Mouse (Mus musculus) embryo, embryonic 11 days (tissue): ENCODE measurements around the gene Hist1h2ab.
"Not testable (repeated sequence)": the region's sequence is repeated elsewhere in the genome, so short reads cannot be mapped to it uniquely, and the experiment has no call there.

Source experiments
- DNase-seq: peaks from one replicate; pipeline ENCODE4 v3.0.0-alpha.2; 2015

Gene Hist1h2ab

DNA sequence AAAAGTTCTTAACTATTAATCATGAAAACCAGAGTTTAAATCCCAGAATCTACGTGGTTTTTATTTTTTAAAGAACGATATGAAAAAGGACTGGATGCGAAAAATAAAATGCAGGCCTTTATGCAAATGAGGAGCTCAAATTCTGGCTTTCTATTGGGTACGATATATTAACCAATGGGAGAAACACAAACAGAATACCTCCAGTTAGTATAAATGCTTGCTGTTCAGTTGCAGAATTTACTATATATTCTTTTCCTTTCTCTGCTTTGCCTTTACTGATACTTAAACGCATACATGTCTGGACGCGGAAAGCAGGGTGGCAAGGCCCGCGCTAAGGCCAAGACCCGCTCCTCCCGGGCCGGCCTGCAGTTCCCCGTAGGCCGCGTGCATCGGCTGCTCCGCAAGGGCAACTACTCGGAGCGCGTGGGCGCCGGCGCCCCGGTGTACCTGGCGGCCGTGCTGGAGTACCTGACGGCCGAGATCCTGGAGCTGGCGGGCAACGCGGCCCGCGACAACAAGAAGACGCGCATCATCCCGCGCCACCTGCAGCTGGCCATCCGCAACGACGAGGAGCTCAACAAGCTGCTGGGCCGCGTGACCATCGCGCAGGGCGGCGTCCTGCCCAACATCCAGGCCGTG, at the start of gene Hist1h2ab:
Gene Hist1h2ab (plus strand): TSS at position 288 of the 639 bp plus-strand sequence.
- peak; percentile 88 for DNase-seq

GRCm38 (mm10) chr13:23702220-23702619, 48.7 kb upstream of the Hist1h2ab start:
- no peak for DNase-seq

GRCm38 (mm10) chr13:23702801-23703200, 48.1 kb upstream of the Hist1h2ab start:
- not testable (repeated sequence) for DNase-seq

GRCm38 (mm10) chr13:23705751-23706356, 45.1 kb upstream of the Hist1h2ab start:
- no peak for DNase-seq

- DNase-seq = no peak
Measured at GRCm38 (mm10) chr13:23706771-23707170, 44.2 kb upstream of the Hist1h2ab start.

- no peak for DNase-seq
Measured at GRCm38 (mm10) chr13:23708041-23708440, 42.9 kb upstream of the Hist1h2ab start.

DNA sequence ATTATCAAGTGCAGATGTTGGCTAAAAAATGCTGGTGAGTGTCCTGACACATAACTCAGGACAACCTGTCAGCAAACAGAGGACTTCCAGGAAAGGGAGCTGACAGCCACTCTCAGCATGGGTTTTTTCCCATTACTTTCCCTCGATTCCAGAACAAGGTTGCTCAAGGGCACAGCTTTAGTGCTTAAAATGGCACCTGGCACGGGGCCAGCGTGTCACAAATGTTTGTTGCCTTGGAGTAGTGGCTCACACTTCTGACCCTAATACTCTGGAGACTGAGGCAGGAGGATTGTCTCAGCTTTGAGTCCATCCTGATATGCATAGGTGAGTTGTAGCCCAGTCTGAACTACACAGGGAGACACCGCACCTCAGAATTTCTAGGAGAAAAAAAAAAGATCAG, 42.3 kb upstream of the Hist1h2ab start:
- DNase-seq = no peak

- peak; percentile 37 for DNase-seq
Measured at GRCm38 (mm10) chr13:23709714-23710373, 41.1 kb upstream of the Hist1h2ab start.

DNA sequence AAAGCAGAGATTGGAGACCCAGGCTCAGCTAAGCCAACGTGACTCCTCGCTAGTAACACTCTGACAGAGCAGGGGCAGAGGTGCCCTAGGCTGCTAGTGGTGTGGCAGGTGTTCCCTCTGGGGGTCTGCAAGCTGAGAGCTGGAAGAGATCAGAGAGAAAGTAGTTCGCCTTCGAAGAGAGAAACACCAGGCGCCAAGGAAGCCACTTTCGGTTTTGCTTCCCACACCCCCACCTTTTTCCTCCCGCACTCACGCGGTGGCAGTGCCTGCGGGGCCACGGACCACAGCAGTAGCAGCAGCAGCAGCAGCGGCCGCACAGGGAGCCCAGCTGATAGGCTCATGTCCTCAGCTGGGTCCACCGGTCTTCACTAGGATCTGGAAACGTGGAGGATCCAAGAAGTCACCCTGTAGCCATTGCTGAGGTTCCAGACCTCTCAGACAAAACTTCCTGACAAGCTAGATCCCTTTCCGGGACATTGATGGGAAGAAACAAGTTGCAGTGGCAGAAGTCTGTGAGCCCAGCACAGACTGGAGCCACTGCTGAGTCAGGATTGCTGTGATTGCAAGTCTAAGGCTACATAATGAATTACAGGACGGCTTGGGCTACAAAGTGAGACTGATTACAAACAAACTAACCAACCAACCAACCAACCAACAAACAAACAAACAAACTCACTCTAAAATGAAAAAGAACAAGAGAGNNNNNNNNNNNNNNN, 40.4 kb upstream of the Hist1h2ab start, which contains the start of gene Hfe:
Gene Hfe (minus strand): TSS at position 481 of the 716 bp plus-strand sequence.
- DNase-seq = peak; percentile 67

GRCm38 (mm10) chr13:23716261-23717042, 34.5 kb upstream of the Hist1h2ab start:
- no peak for DNase-seq

GRCm38 (mm10) chr13:23717176-23717575, 33.8 kb upstream of the Hist1h2ab start:
- no peak for DNase-seq

- not testable (repeated sequence) for DNase-seq
Measured at GRCm38 (mm10) chr13:23717593-23718245, 33.2 kb upstream of the Hist1h2ab start.

DNA sequence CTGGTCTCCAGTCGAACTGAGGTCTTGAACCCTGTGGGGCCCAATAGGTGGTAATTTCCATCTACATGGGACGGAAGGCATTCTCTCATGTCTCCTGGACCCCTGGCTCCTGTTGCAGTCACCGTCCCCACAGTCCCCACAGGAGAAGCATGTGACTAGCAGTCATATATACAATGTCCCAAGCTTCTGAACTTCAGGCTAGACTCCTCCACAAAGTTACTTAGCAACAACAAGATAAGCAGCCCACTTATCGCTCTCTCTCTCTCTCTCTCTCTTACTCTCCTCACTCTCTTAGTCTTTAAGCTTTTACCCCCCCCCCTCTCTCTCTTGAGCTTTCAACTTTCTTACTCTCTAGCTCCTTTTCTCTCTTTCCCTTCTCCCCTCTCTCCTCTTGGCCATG, 26.7 kb upstream of the Hist1h2ab start:
- no peak for DNase-seq

DNA sequence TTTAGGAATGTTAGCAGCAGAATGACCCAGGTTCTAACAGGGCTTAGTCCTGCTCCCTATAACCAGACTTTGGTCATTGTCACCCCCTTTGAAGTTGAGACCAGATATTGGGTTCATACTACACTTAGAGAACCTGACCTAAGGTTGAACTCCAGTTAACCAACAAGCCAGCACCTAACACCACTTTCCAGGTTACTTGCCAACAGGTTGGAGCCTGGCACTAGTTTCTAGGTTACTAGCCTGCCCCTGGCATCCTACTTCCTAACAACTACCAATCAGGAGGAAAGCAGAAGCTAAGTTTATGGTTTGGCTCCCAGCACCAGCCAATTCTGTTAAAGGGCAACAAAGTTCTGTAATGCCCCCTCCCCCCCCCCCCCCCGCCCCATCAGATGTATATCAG, 25.7 kb upstream of the Hist1h2ab start:
- no peak for DNase-seq

- no peak for DNase-seq
Measured at GRCm38 (mm10) chr13:23728472-23729191, 22.3 kb upstream of the Hist1h2ab start.

- no peak for DNase-seq
Measured at GRCm38 (mm10) chr13:23729192-23729525, 21.8 kb upstream of the Hist1h2ab start.

GRCm38 (mm10) chr13:23729706-23730105, 21.2 kb upstream of the Hist1h2ab start:
- no peak for DNase-seq

GRCm38 (mm10) chr13:23730479-23730878, 20.4 kb upstream of the Hist1h2ab start:
- no peak for DNase-seq

- DNase-seq = peak; percentile 70
Measured at GRCm38 (mm10) chr13:23732156-23732804, 18.6 kb upstream of the Hist1h2ab start.

GRCm38 (mm10) chr13:23737091-23737490, 13.8 kb upstream of the Hist1h2ab start:
- DNase-seq = no peak

DNA sequence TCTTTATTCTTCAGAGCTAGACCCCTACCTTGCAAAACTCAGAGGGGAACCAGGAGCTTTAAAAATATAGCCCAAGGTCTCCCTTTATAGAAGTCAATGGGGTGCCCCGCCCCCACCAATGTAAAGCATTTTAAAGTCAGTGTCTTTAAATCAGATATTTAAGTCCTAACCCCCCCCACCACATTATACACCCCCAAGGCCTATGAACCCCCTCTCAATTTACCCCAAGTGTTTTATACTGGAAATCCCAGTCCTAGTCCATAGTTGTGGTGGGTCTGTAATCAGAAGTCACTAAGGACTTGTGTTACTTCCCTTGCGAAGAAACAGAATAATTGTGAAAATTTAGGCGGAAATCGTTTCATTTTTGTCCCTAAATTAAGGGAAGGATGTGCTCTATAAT, 12.9 kb upstream of the Hist1h2ab start:
- DNase-seq = peak; percentile 49
